Mouse (Mus musculus): ENCODE results near the gene Olfml2a. TPM values are rescaled to one million over a fixed set of nuclear protein-coding genes. Genes with fewer than 3 reads are reported as not detected.

Olfml2a gene
- polyA plus RNA-seq, 1 experiment from 2014 or later = 2.7 TPM

DNA sequence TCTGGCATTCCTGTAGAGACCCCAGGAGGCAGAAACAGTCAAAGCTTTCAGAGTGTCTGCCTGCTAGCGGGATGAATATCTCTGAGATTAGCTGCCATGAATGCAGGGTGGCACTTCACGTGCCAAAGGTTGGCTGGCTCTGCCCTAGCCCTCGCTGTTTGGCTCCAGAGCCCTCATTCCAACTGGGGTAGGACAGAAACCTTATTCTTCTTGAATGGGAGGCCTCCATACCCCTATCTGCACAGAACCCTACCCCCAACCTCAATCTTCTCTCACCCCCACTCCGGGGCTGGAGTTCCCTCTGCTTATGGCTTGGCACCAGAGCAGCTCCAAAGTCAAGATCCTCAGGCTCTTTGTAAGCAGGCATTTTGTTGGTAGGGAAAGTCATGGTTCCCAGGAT lies 46.1 kb downstream of the Olfml2a start:
- no peak for TF ChIP-seq CTCF (IDR thresholded peaks at IDR 0.05; ENCODE audit: low read depth)
- H3K4me2 ChIP-seq = no peak overlapping the region
- DNase-seq = no peak
- H3K27ac ChIP-seq (ENCODE audit: low read depth) = no peak overlapping the region
- H3K36me3 ChIP-seq (ENCODE audit: insufficient read depth) = no peaks in the 10 kb centered on the region
- ATAC-seq (ENCODE audit: insufficient read depth) = no peak
- H3K4me1 ChIP-seq (ENCODE audit: insufficient read depth) = no peaks in the 10 kb centered on the region
- no peak overlapping the region for H3K9ac ChIP-seq
- H3K27me3 ChIP-seq (ENCODE audit: insufficient read depth, low read length) = no peaks in the 10 kb centered on the region
- H3K4me3 ChIP-seq (ENCODE audit: low read depth, low read length) = no peak overlapping the region
- 59% methylated on average over 4 of the region's 4 CpGs for WGBS
- H3K9me3 ChIP-seq (ENCODE audit: low read depth, low read length) = no peaks in the 10 kb centered on the region

DNA sequence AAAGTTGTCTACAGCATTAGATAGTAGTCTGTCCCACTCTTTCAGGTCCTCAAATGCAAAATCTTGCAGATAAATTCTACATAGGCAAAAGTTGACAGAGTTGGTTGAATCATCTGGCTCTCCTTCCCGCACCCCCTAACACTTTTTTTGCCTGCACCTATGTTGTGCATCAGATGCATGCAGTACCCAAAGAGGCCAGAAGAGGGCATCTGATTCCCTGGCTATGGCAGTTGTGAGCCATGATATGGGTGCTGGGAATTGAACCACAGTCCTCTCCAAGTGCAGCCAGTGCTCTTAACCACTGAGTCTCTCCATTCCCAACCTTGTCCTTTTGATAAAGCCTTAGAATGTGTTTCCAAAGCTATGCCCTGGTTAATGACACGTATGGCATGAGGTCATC lies 51.7 kb downstream of the Olfml2a start:
- Histone ChIP-seq H3K9me3 (ENCODE audit: low read depth, low read length) (no peaks in the 10 kb centered on the region), H3K27ac (ENCODE audit: low read depth) (no peak overlapping the region), H3K27me3 (ENCODE audit: insufficient read depth, low read length) (no peaks in the 10 kb centered on the region), H3K4me1 (ENCODE audit: insufficient read depth) (no peaks in the 10 kb centered on the region), H3K9ac (no peak overlapping the region), H3K36me3 (ENCODE audit: insufficient read depth) (no peaks in the 10 kb centered on the region), H3K4me2 (no peak overlapping the region), H3K4me3 (ENCODE audit: low read depth, low read length) (no peak overlapping the region)
- peak; percentile 55 for TF ChIP-seq CTCF (IDR thresholded peaks at IDR 0.05; ENCODE audit: low read depth)
- no peak for ATAC-seq (ENCODE audit: insufficient read depth)
- WGBS = 99% methylated on average over 2 of the region's 2 CpGs
- DNase-seq = no peak

DNA sequence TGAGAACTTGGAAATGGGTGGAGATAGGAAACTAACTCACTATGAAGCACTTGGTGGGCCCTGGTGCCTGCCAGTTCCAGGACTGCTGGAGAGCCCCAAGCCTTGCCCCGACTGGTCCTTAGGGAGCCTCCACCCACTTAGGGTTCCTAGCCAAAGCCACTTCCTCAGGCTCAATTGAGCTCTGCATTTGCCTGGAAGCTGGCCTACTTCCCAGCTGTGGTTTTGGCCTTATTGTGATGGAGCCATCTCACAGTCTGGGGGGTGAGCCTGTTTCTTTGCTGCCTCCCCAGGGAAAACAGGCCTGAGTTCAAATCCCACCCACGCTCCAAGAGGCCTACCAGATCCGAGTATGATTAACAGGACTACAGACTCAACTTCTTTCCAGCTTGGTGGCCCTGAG lies 54.8 kb downstream of the Olfml2a start:
- ATAC-seq (ENCODE audit: insufficient read depth) (no peak), DNase-seq (no peak)
- Histone ChIP-seq H3K27ac (ENCODE audit: low read depth) (no peak overlapping the region), H3K4me3 (ENCODE audit: low read depth, low read length) (no peak overlapping the region), H3K4me1 (ENCODE audit: insufficient read depth) (no peaks in the 10 kb centered on the region), H3K9ac (no peak overlapping the region), H3K36me3 (ENCODE audit: insufficient read depth) (no peaks in the 10 kb centered on the region), H3K9me3 (ENCODE audit: low read depth, low read length) (no peaks in the 10 kb centered on the region), H3K4me2 (no peak overlapping the region), H3K27me3 (ENCODE audit: insufficient read depth, low read length) (no peaks in the 10 kb centered on the region)
- WGBS = 76% methylated on average over 3 of the region's 3 CpGs
- TF ChIP-seq CTCF (IDR thresholded peaks at IDR 0.05; ENCODE audit: low read depth) = no peak

DNA sequence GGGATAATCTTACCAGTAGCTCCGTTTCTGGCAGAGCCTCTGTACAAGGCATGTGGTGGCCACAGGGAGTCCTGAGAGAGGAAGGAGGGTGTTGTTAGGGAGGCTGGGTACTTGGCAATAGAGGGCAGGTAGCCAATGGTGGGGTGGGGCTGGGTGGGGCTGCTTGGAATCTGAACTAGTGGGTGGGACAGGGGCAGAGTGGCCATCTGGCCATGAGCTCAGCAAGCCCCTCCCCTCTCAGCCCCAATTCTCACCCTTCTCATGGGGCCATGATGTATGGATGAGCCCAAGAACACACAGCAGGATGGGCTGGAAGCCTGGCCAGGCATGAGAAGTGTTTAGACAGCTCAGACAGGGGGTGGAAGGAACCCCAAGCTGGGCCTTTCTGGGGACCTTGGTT lies 55.6 kb downstream of the Olfml2a start:
- H3K4me3 ChIP-seq (ENCODE audit: low read depth, low read length) = no peak overlapping the region
- H3K27me3 ChIP-seq (ENCODE audit: insufficient read depth, low read length) = no peaks in the 10 kb centered on the region
- H3K9ac ChIP-seq = no peak overlapping the region
- WGBS = 50% methylated on average over 1 of the region's 1 CpGs
- no peaks in the 10 kb centered on the region for H3K9me3 ChIP-seq (ENCODE audit: low read depth, low read length)
- H3K4me2 ChIP-seq = no peak overlapping the region
- no peak overlapping the region for H3K27ac ChIP-seq (ENCODE audit: low read depth)
- H3K36me3 ChIP-seq (ENCODE audit: insufficient read depth) = no peaks in the 10 kb centered on the region
- no peaks in the 10 kb centered on the region for H3K4me1 ChIP-seq (ENCODE audit: insufficient read depth)
- DNase-seq (no peak), ATAC-seq (ENCODE audit: insufficient read depth) (no peak)
- TF ChIP-seq CTCF (IDR thresholded peaks at IDR 0.05; ENCODE audit: low read depth) = no peak

DNA sequence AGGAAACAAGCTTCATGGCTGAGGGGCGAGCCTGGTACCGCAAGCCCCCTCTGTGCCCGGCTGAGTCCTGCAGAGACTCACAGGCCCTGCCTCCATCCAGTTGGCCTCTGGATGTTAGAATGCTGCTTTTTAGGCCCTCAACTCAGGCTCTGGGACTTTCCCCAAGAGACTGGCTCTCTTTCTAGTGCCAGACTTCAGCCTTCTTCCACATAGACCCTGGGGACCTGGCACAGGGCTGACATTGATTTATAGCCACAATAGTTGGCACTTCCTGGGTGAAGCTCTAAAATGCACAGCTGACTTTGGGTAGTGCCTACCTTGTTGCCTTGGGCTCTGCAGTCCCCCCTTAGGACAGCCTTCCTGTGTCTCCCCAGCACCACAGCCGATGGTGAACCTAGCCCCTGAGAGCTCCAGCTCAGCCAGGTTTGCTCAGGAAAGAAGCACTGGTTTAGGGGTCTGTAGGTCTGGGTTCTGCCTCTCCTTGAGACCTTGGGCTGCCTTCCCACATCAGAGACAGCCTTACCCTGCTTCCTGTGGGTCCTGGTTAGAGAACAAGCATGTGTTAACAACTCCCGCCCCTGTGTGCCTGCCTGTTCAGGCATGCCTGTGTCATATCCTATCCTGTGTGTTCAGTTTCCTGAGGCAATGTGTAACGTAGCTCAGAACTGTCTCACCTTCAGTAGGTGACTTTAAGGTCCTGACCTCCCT lies 56.2 kb downstream of the Olfml2a start:
- 84% methylated on average over 6 of the region's 6 CpGs for WGBS
- no peaks in the 10 kb centered on the region for H3K36me3 ChIP-seq (ENCODE audit: insufficient read depth)
- no peak overlapping the region for H3K27ac ChIP-seq (ENCODE audit: low read depth)
- no peak for ATAC-seq (ENCODE audit: insufficient read depth)
- H3K9ac ChIP-seq = no peak overlapping the region
- H3K4me3 ChIP-seq (ENCODE audit: low read depth, low read length) = no peak overlapping the region
- no peak overlapping the region for H3K4me2 ChIP-seq
- no peaks in the 10 kb centered on the region for H3K27me3 ChIP-seq (ENCODE audit: insufficient read depth, low read length)
- no peaks in the 10 kb centered on the region for H3K9me3 ChIP-seq (ENCODE audit: low read depth, low read length)
- no peaks in the 10 kb centered on the region for H3K4me1 ChIP-seq (ENCODE audit: insufficient read depth)
- TF ChIP-seq CTCF (IDR thresholded peaks at IDR 0.05; ENCODE audit: low read depth) = no peak
- DNase-seq = no peak

DNA sequence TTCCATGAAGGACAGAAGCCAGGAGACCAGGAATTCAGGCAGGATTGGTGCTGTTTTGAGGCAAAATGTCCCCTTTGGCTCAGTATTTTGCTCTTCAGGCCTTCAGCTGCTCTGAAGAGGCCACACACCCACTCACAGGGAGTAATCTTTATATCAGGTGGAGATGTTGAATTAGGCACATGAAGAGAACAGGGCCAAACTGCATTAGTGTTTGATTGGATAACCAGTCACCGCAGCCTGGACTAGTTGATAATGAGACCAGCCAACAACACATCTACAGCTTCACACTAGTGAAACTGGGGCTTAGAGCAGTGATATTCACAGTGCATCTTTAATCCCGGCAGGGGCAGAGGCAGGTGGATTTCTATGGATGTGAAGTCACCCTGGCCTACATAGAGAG lies 57.2 kb downstream of the Olfml2a start:
- H3K4me3 ChIP-seq (ENCODE audit: low read depth, low read length) = no peak overlapping the region
- H3K4me2 ChIP-seq = no peak overlapping the region
- 81% methylated on average over 2 of the region's 2 CpGs for WGBS
- no peaks in the 10 kb centered on the region for H3K27me3 ChIP-seq (ENCODE audit: insufficient read depth, low read length)
- no peak for DNase-seq
- no peak overlapping the region for H3K9ac ChIP-seq
- TF ChIP-seq CTCF (IDR thresholded peaks at IDR 0.05; ENCODE audit: low read depth) = no peak
- no peaks in the 10 kb centered on the region for H3K9me3 ChIP-seq (ENCODE audit: low read depth, low read length)
- no peaks in the 10 kb centered on the region for H3K4me1 ChIP-seq (ENCODE audit: insufficient read depth)
- no peak for ATAC-seq (ENCODE audit: insufficient read depth)
- no peaks in the 10 kb centered on the region for H3K36me3 ChIP-seq (ENCODE audit: insufficient read depth)
- no peak overlapping the region for H3K27ac ChIP-seq (ENCODE audit: low read depth)

DNA sequence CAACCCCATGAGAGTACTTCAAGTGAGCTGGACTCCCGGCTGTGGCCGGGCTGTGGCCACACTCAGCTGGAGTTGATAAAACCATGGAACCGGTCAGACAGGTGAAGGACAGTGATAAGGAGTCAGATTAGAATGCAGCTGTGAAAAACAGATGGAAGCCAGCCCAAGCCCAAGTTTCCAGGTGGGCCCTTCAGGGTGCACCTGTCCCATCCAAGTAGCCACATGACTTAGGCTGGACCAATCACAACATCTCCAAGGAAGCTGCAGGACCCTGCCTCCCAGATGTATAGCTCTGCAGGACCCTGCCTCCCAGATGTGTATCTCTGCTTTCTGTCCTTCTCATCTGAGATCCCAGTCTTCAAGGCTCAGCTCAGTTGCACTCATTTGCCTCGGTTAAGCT lies 60.2 kb downstream of the Olfml2a start:
- DNase-seq = no peak
- Histone ChIP-seq H3K4me3 (ENCODE audit: low read depth, low read length) (no peak overlapping the region), H3K27ac (ENCODE audit: low read depth) (no peak overlapping the region), H3K4me1 (ENCODE audit: insufficient read depth) (no peaks in the 10 kb centered on the region), H3K36me3 (ENCODE audit: insufficient read depth) (no peaks in the 10 kb centered on the region), H3K27me3 (ENCODE audit: insufficient read depth, low read length) (no peaks in the 10 kb centered on the region), H3K9me3 (ENCODE audit: low read depth, low read length) (no peaks in the 10 kb centered on the region), H3K9ac (no peak overlapping the region), H3K4me2 (no peak overlapping the region)
- no peak for TF ChIP-seq CTCF (IDR thresholded peaks at IDR 0.05; ENCODE audit: low read depth)
- no peak for ATAC-seq (ENCODE audit: insufficient read depth)
- WGBS = 45% methylated on average over 4 of the region's 4 CpGs
